Mouse (Mus musculus): ENCODE results near the gene Tmem109.

DNA sequence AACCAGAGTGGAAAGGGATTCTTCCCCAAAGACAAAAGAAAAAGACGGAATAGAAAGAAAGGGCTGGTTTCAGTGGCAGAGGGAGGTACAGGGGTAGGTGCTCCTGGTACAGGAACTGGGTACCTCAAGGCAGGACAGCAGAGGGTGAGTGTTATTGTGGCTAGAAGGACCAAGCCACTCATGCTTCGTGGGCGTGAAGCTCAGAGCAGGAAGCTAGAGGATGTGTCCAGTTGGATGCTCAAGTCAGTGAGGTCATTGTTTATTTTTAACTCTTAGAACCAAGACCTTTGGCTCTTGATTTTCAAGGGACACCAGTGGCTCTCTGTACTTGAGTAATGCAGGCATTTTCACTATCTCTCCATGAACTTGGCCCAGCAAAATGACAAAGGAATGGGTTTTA is 49.8 kb downstream of the Tmem109 start:
- TF ChIP-seq CTCF (IDR thresholded peaks at IDR 0.05; ENCODE audit: low read depth) (no peak), EP300 (IDR thresholded peaks at IDR 0.05; ENCODE audit: low read depth) (no peak)
